Mouse (Mus musculus): ENCODE measurements around the gene 2310011J03Rik.
A peak's percentile ranks its signal among the peaks of the same experiment; 100 is the strongest.

The 2310011J03Rik gene

DNA sequence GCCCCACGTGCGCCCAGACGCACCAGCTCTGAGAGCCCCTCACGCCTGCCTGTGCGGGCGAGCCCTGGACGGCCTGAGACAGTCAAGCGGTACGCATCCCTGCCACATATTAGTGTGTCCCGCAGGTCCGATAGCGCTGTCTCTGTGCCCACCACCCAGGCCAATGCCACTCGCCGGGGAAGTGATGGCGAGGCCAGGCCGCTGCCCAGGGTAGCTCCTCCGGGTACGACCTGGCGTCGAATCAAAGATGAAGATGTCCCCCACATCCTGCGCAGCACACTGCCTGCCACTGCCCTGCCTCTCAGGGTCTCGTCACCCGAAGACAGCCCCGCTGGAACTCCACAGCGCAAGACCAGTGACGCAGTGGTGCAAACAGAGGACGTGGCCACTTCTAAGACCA, 5.0 kb downstream of the 2310011J03Rik start:
- DNase-seq (ENCODE audit: low spot score), result no peak

DNA sequence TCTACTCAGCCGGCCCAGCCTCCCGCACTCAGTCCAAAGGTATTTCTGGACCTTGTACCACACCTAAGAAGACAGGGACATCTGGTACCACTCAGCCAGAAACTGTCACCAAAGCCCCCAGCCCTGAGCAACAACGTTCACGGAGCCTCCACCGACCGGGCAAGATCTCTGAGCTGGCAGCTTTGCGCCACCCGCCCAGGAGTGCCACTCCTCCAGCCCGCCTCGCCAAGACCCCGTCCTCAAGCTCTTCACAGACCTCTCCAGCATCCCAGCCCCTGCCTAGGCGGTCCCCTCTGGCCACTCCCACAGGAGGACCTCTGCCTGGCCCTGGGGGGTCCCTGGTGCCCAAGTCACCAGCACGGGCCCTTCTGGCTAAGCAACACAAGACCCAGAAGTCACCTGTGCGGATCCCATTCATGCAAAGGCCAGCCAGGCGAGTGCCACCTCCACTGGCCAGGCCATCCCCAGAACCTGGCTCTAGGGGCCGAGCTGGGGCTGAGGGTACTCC, 5.8 kb downstream of the 2310011J03Rik start:
- DNase-seq (ENCODE audit: low spot score), result no peak

DNA sequence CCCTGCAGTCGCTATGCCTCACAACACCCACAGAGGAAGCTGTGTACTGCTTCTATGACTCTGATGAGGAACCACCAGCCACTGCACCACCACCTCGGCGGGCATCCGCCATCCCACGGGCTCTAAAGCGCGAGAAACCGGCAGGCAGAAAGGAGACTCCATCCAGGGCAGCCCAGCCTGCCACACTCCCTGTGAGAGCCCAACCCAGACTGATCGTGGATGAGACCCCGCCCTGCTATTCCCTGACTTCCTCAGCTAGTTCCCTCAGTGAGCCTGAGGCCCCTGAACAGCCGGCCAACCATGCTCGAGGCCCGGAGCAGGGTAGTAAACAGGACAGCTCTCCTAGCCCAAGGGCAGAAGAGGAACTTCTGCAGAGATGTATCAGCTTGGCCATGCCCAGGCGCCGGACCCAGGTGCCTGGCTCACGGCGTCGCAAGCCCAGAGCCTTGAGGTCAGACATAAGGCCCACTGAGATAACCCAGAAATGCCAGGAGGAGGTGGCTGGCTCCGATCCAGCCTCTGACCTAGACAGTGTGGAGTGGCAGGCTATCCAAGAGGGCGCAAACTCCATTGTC, 6.6 kb downstream of the 2310011J03Rik start:
- DNase-seq (ENCODE audit: low spot score), result no peak

DNA sequence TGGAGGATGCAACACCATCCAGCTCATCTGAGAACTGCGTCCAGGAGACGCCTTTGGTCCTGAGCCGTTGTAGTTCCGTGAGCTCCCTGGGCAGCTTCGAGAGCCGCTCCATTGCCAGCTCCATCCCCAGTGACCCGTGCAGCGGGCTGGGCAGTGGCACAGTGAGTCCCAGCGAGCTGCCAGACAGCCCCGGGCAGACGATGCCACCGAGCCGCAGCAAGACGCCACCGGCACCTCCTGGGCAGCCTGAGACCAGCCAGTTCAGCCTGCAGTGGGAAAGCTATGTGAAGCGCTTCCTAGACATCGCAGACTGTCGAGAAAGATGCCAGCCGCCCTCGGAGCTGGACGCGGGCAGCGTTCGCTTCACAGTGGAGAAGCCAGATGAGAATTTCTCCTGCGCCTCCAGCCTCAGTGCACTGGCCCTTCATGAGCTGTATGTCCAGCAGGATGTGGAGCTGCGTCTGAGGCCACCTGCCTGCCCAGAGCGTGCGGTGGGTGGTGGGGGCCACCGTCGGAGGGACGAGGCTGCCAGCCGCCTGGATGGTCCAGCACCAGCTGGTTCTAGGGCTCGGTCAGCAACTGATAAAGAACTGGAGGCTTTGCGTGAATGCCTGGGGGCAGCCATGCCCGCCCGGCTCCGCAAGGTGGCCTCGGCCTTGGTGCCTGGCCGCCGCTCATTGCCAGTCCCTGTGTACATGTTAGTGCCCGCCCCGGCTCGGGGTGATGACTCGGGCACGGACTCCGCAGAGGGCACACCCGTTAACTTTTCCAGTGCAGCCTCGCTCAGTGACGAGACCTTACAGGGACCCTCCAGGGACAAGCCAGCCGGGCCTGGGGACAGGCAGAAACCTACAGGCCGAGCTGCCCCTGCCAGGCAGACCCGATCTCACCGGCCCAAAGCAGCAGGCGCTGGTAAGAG, 7.5 kb downstream of the 2310011J03Rik start:
- no peak for DNase-seq (ENCODE audit: low spot score)

DNA sequence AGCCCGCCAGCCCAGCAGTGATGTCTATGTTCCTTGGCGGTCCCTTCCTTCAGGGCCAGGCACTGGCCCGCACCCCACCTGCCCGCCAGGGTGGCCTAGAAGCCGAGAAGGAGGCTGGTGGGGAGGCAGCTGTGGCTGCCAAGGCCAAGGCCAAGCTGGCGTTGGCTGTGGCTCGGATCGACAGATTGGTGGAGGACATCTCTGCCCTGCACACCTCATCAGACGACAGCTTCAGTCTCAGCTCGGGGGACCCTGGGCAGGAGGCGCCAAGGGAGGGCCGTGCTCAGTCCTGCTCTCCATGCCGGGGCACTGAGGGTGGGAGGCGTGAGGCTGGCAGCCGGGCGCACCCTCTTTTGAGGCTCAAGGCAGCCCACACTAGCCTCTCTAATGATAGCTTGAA, 8.8 kb downstream of the 2310011J03Rik start:
- DNase-seq (ENCODE audit: low spot score), result no peak

DNA sequence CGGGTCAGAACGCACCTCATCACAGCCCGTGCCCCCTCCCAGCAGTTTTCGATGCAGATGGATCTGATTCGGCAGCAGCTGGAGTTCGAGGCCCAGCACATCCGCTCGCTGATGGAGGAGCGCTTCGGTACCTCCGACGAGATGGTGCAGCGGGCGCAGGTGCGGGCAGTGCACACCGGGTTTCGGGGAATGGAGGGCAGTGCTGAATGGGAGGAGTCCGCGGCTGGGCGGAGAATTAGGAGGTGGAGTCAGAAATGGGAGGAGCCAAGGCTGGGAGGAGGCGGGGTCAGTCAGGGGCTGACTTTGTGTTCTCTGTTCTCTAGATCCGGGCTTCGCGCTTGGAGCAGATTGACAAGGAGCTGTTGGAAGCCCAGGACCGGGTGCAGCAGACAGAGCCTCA, 15.5 kb downstream of the 2310011J03Rik start:
- DNase-seq (ENCODE audit: low spot score), result no peak

DNA sequence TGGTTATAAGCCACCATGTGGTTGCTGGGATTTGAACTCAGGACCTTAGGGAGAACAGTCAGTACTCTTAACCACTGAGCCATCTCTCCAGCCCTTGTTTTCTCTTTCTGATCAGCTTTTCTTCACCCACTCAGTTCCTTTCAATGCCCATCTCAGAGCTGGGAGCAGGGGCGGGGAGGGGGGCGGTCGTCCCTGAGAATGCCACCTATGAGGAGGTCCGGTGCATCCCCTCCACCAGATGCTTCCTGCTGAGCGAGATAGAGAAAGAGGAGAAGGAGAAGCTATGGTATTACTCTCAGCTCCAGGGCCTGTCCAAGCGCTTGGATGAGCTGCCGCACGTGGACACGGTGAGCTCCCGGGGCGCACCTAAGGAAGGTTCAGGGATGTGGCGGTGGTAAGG, 15.9 kb downstream of the 2310011J03Rik start:
- no peak for DNase-seq (ENCODE audit: low spot score)

DNA sequence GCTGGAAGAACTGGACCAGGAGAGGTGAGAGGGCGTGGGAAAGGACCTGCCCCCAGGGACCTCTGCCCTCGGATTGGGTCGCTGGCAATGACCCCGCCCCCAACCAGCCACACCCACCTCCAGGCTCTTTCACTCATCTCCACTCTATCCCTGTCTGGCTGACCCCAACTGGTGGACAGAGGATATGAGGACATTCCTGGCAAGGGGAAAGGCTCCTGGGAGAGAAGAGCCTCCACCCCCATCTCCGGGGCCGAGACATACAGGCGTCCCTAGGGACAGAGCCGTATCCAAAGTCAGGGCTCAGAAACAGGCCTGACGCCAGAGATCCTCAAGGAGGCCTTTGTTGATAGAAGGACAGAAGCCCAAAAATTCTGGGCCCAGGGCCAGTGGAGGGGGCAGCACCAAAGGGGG, 17.9 kb downstream of the 2310011J03Rik start:
- DNase-seq (ENCODE audit: low spot score), result peak; percentile 57

DNA sequence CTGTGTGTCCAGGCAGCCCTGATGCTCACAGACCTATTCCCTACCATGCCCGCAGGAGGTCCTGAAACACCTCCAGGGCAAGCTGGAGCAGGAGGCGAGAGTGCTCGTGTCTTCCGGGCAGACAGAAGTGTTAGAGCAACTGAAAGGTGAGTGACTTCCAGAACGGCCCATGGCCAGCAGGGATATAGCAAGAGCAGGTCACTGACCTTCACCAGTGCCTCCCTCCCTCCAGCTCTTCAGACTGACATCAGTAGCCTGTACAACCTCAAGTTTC, 18.3 kb downstream of the 2310011J03Rik start:
- no peak for DNase-seq (ENCODE audit: low spot score)

DNA sequence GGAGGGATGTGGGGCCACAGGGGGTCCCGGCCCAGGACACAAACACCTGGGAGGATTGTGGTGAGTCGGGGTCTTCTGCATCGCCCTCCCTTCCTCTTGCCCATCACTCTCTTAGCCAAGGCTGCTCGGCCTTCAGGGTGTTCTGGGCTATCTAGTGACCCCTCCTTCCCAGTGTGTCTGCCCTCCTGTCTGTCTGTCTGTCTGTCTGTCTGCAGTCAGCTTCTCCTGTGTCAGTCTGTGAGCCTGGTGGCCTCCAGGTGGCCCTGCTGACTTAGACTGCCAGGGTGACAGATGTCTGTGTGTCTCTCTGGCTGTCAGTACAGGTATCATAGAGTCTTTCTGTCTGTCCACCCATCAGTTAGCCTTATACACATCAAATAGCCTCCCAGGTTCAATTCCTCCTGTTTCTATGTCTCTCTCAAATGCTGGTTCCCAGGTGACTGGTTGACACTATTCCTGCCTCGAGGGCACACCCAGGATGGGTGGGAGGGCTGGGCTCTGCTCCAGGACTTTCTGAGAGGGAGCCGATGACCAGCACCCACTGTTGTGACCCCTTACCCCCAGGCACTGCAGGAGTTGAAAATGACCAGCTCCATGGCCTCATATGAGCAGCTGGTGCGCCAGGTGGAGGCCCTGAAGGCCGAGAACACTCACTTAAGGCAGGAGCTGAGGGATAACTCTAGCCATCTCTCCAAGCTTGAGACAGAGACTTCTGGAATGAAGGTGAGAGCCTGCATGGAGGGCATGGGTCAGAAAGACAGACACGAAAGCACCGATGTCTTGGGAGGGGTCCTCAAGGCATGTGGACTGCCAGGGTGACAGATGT, 18.9 kb downstream of the 2310011J03Rik start:
- no peak for DNase-seq (ENCODE audit: low spot score)

DNA sequence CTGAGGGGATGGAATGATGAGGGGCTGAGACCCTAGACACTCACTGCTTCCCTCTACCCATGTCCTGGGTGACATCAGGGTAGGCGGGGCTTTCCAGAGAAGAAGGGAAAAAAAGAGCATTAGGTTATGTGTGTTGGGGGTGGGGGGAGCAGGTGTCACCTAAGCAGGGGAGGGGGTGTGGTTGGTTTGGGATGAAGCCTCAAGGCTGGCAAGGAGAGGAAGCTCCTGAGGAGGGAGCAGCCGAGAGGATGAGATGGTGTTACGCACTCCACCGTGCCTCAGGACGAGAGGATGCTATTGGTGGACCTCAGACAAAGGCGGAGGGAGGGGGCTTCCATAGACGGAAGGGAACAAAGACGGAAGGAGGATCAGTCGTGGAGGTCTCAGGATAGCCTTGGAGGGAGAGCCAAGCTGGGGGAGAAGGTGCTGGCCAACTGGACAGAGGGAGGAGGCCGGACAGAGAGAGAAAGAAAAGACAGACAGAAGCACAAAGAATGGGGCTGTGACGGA, 19.6 kb downstream of the 2310011J03Rik start:
- no peak for DNase-seq (ENCODE audit: low spot score)

DNA sequence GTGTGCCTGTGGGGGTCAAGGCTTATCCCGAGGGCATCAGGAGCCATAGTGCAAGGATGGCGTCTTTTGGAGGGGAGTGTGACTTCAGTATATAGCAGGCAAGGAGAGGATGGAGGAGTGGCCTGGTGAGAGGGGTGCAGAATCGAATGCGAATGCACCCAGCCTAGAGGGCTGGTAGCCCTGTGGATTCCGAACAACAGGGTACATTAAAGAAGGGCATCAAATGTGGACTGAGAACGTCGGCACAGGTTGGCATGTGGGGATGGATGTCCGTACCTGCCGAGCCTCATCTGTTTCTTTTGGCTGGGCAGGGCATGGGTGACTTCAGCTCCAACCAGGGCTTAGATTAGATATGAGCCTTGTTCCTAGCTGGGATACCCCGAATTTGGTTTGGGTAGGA, 20.5 kb downstream of the 2310011J03Rik start:
- no peak for DNase-seq (ENCODE audit: low spot score)

DNA sequence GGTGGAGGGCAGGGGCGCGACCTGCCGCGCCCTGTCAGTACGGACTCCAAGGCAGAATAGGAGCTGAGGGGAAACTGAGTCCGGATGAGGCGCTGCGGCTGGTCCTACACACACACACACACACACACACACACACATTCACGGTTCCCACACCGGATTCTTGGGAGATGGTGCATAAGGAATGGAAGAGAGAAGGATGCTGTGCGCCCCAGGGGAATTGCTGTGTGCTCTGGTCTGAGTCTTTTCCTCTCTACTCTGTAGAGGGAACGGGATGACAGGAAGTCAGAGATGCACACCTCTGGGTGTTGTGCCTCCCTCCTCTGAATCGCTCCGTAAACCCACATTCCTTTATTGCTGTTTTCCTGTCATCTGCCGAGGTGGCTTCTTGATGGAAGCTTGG, 21.0 kb downstream of the 2310011J03Rik start:
- no peak for DNase-seq (ENCODE audit: low spot score)

DNA sequence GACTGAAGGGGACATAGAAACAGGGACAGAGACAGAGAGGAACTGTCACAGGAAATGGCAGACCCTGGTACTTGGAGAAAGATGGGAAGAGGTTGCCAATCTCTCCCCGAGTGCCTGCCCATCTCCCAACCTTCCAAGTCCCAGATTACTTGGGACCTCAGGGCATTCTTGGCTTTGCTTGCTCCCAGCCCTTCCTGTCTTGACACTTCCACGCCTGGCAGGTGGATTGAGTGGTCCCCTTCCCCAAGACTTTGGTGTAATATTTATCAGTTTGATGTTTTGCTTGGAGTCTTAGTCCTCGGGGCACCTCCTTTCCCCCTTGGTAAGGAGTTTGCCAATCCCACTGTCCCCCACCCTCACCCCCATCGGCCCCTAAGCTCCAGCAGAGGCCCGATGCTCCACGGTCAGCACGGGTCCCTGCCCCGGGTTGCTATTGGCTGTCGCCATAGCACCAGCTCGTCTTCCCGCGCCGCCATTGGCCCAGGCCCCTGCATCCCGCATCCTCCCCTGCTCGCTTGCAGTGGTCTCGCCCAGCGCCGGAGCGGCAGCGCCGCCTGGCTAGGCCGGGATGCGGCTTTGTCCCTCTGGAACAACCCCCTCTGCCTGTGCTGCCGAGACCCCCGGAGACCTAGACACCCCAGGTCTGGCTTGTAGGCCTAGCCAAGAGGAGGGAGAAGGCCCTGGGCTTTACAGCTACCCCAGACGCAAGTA, 21.6 kb downstream of the 2310011J03Rik start:
- DNase-seq (ENCODE audit: low spot score), result no peak

DNA sequence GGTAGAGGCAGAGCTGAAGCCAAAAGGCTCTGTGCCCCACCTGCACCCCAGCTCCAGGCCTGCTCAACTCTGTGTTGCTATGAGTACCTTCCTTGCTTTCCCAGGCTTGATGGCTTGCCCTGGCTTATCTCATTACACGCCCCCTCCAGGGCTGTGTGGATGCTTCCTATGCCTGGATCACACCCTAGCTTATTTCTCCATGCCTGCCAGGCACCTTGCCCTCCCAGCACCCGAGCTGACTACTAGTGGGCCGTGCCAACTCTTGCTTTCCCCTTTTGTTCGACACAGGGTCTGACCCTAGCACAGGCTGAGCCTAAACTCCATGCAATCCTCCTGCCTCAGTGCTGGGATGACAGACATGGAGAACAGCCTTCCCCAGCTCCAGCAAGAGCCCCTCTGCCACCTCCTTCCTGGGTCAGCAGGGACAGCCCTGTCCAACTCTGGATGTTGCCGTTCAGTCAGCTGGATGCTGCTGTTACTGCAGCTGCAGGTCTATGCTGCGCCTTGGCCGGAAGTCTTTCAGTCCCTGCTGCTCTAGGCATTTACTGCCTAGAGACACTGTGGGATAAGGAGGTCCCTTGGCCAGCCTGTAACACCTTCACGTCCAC, 22.7 kb downstream of the 2310011J03Rik start:
- DNase-seq (ENCODE audit: low spot score), result no peak

DNA sequence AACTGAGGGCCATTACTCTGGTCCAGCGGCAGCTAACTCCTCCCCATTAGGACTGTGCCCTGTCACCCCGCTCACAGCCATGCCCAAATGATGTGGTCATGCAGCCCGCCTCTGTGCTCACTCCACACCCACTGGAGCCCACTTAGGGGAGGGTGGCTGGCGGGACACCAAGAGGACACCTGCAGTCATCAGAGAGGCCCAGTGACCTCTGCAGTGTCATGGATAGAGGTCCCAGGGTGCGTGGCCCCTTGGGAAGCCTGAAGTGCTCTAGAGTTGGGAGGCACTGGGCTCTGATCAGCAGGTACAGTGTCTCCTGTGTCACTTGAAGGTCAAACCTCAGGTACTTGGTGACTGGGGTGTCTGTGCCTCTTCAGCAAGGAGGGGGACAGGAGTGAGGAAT, 23.5 kb downstream of the 2310011J03Rik start:
- DNase-seq (ENCODE audit: low spot score), result no peak

DNA sequence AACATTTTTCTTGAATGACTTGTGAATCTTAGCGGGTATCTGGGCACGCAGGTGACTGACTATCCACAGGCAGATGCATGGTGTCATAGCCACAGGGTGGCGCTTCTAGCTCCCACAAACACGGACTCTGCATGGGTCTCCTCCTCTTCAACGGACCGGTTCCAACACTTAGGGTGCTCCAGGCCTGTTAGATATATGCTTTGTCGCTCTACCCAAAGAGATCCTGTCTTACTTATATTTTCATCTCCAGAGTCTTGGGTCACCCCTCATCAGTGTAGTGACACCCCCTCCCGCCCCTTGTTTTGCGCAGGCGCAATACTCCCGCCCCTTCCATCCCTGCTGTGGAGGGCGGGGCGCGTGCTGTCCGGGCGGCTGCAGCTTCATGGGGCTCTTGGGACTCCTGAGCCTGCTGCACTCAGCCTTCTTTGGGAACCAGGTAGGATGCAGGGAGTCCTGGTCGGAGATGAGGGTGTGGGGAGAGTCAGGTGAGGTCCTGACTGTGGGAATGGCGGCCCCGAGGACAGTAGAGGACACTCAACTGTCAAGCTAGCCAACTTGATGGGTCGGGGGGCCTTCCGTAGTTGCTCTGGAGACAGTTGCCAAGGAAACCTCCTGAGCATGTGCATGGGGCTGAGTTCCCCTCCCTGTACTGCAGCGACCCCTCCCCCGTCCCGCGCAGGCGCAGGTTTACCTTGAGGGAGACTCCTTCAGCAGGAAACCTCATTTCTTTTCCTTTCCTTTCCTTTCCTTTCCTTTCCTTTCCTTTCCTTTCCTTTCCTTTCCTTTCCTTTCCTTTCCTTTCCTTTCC, 24.5 kb downstream of the 2310011J03Rik start, which contains the start of gene Apc2:
Apc2 (plus strand) TSS at position 360 of the 808 bp plus-strand sequence.
- DNase-seq (ENCODE audit: low spot score), result peak; percentile 67

DNA sequence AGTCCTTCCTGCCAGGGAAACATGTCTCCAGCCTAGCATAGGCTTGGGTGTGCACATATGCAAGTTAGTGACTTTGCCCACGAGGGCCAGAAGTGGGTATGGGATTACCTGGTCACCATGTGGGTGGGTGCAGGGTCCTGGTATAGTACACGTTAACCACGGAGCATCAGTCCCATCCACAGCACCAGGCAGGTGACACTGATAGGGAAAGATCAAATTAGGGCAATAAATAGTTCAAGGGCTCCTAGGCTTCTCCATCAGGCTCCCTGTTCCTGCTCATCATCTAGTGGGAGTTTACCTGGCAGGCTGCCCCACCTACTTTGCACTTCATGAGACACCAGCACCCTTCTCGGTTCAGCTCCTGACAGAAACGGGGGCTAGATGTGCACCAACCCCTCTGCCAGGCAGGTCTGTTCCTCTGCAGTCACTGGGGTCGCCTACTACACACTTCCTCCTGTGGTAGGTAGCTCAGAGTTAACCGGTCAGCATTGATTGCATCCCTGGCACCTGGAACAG, 25.5 kb downstream of the 2310011J03Rik start:
- no peak for DNase-seq (ENCODE audit: low spot score)

DNA sequence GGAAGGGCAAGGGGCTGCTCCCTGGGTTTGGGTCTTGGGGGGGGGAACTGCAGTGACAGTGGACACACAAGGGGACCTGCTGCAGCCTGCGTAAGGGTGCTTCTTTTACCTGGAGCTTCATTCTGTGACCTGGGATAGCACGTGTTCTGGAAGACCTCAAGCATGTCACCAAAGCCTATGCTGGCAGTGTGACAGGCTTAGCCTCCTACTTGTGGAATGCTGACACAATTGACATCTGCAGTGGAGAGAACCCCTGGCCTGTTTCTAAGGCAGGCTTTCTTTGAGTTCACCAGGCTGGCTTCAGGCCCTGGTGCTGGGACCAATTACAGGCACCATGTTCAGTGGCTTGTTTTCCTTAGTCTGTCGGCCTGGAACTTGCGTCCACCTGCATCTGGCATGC, 26.0 kb downstream of the 2310011J03Rik start:
- DNase-seq (ENCODE audit: low spot score), result no peak

DNA sequence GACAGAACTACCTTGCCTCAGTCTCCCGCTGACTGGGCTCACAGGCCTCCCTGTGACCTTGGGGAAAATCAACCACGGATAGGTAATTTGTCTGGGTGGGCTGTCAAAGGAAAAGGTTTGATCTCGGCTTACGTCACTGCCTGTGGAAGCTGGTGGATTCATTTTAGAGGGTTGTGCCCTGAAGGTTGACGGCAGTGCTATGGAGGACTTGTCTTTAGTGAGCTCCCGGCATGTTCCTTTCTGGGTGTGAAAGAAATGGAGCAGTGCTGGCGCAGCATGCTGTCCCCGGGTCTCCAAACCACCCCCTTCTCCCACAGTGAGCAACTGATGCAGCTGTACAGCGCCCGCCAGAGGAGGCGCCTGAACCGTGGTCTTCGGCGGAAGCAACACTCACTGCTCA, 27.0 kb downstream of the 2310011J03Rik start:
- no peak for DNase-seq (ENCODE audit: low spot score)

Measured in urinary bladder, postnatal 14 days (tissue).